Mouse (Mus musculus) forebrain, embryonic 13.5 days (tissue): ENCODE measurements around the gene Cd300lg. TPM values are rescaled to one million over a fixed set of nuclear protein-coding genes. Genes with fewer than 3 reads are reported as not detected.
A peak's percentile ranks its signal among the peaks of the same experiment; 100 is the strongest.

ENCODE experiments used
- ATAC-seq: fragments of 200-750 bp; cut with Nextera tagmentation; 2 replicates; pipeline ENCODE4 v1.8.0; 2017
- H3K27ac ChIP-seq: fragments of 300-500 bp; sonication (generic); 2 replicates; pipeline ENCODE4 v1.5.1; 2015; ENCODE audit warnings: inconsistent platforms, mild to moderate bottlenecking, moderate library complexity
- H3K27me3 ChIP-seq: fragments of 300-500 bp; sonication (generic); 2 replicates; pipeline ENCODE4 v1.6.1; 2015; ENCODE audit warnings: mild to moderate bottlenecking, inconsistent platforms
- H3K36me3 ChIP-seq: fragments of 300-500 bp; sonication (generic); 2 replicates; pipeline ENCODE4 v1.6.1; 2015; ENCODE audit warnings: mild to moderate bottlenecking, inconsistent platforms; ENCODE audit not compliant: poor library complexity, severe bottlenecking
- H3K4me1 ChIP-seq: fragments of 300-500 bp; sonication (generic); 2 replicates; pipeline ENCODE4 v1.6.1; 2015; ENCODE audit warnings: inconsistent platforms
- H3K4me2 ChIP-seq: fragments of 300-500 bp; sonication (generic); 2 replicates; pipeline ENCODE4 v1.6.1; 2015; ENCODE audit warnings: inconsistent platforms, mild to moderate bottlenecking, moderate library complexity
- H3K4me3 ChIP-seq: fragments of 300-500 bp; sonication (generic); 2 replicates; pipeline ENCODE4 v1.5.1; 2015; ENCODE audit warnings: mild to moderate bottlenecking, inconsistent platforms
- H3K9ac ChIP-seq: fragments of 300-500 bp; sonication (generic); 2 replicates; pipeline ENCODE4 v1.6.1; 2015; ENCODE audit warnings: mild to moderate bottlenecking, inconsistent platforms
- H3K9me3 ChIP-seq: fragments of 300-500 bp; sonication (generic); replicated peaks from 2 replicates; pipeline ENCODE4 v1.6.1; 2016; ENCODE audit warnings: inconsistent platforms
- WGBS: fragments of 180-500 bp; shearing (Covaris S2); methylation state at CpG from one replicate; pipeline ENCODE4 v1.1.7; 2015; 5-methylcytosine and 5-hydroxymethylcytosine counted together
- polyA plus RNA-seq: library from polyadenylated mRNA; unstranded; fragments of >200 nt; fragmentation: Nextera tagmentation; extraction: Ambion mirVana; gene quantifications from 2 replicates; pipeline ENCODE4 v1.2.1, GENCODE M21; 2015

The Cd300lg gene
- polyA plus RNA-seq: 0.27 and 0.31 TPM in 2 replicates

DNA sequence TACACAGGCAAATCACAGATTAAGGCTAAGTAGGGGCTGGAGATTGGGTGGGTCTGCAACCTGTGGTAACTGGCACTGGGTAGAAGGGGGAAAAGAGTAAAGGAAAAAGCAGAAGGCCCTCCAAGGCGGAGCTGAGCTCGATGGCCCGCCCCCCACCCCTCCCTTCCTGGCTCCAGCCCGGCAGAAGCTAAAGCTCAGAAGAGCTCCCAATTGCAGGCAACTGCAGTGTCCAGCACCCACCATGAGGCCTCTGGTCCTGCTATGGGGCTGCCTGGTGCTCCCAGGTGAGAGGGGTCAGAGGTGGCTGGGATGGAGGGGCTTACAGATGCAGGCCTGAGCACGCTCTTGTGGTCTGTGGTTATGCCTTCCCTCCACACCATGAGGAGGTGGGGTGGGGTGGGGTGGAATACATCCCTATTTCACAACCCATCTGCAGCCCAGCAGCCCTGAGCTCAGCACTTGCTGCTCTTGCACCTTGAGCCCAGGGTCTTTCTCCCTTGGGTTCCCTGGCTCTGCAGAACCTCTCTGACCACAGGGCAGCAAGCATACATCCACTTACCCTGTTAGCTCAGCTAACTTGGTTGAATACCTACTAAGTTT, at the start of gene Cd300lg:
Cd300lg (plus strand) TSS at position 160 of the 600 bp plus-strand sequence.
- Histone ChIP-seq H3K9me3 (peaks cover 13% of the 10 kb centered on the region), H3K4me2 (no peak within 1 kb of the TSS), H3K4me3 (no peak within 1 kb of the TSS), H3K36me3 (no peaks in the 10 kb centered on the region), H3K4me1 (no peaks in the 10 kb centered on the region), H3K27me3 (no peaks in the 10 kb centered on the region), H3K27ac (no peak within 1 kb of the TSS), H3K9ac (no peak within 1 kb of the TSS)
- 69% methylated on average over 5 of the region's 5 CpGs for WGBS
- ATAC-seq: no peak

DNA sequence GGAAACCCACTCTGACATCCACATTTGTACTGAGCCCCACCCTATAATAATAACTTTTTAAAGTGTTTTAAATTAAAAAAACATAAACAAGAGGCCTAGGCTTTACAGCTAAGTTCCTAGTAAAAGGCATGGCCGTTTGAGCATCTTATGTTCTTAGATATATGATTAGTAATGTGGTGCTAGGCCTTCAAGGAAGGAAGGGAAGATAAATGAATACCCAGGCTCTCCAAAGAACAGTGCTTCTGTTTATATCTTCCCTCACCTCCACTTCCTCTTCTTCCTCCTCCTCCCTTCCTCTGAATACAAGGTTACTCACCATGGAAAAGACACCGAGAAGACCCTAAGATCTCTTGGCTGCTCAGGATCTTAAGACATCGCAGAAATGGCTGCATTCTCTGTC, 49.5 kb upstream of the Cd300lg start:
- no peak for ATAC-seq
- Histone ChIP-seq H3K4me2 (no peak overlapping the region), H3K4me3 (no peak overlapping the region), H3K27me3 (no peaks in the 10 kb centered on the region), H3K4me1 (no peaks in the 10 kb centered on the region; the same call in 1 of the 2 replicates), H3K27ac (no peak overlapping the region), H3K9ac (no peak overlapping the region), H3K36me3 (peaks cover 11% of the 10 kb centered on the region), H3K9me3 (no peaks in the 10 kb centered on the region)
- 80% methylated on average over 3 of the region's 3 CpGs for WGBS

DNA sequence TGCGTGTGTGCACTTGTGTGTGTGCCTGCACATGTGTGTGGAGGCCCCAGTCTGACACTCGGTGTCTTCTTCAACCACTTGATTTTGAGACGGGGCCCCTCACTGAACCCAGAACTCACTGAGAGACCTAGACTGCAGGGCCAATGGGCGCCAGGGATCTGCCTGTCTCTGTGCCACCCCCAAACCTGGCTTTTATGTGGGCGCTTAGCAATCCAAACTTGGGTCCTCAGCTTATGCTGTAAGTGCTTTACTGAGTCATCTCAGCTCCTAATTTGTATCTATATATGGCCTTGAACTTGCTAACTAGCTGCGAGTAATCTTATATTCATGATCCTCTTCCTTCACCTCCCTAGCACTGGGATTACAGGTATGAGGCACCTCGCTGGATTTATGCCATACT, 48.9 kb upstream of the Cd300lg start:
- Histone ChIP-seq H3K9ac (no peak overlapping the region), H3K9me3 (no peaks in the 10 kb centered on the region), H3K4me3 (no peak overlapping the region), H3K27me3 (no peaks in the 10 kb centered on the region), H3K4me2 (no peak overlapping the region), H3K27ac (no peak overlapping the region), H3K36me3 (peaks cover 17% of the 10 kb centered on the region), H3K4me1 (no peaks in the 10 kb centered on the region; the same call in 1 of the 2 replicates)
- WGBS: 88% methylated on average over 7 of the region's 7 CpGs
- no peak for ATAC-seq

DNA sequence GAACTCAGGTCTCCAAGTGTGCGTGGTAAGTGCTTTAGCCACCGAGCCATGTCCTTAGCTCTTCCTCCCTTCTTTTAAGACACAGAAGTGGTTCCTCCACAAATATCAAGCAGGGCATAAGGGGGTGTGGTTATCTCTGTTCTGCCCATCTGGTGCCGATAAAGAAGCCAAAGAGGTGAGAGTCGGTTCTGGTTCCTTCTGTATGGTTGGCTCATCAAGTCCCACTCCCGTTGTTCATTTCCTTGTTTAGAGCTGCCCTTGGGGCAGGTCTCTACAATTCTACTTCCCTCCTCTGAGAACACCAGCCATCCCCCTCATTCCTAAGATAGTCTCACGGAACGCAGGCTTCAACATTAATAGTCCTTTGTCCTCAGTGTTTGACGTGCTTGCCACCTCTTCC, 47.2 kb upstream of the Cd300lg start:
- no peak overlapping the region for H3K27ac ChIP-seq
- WGBS: 75% methylated on average over 8 of the region's 8 CpGs

DNA sequence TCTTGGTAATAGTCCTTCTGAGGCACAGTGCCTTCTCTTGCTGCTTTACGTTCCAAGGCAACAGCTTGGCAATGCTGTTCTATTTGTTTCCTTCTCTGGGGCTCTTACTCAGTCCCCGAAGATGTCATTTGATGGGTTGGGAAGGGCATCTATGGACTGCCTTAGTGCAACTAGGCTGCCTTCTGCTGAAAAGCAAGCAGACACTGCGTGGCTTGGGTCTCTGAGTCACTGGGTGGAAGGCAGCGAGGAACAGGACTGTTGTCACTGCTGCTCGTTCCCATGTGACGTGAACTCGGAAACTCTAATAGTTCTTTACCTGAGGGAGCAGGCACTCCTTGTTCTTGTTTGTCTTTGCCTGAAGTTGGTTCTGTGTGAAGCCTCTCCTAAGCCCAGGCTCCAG, 45.4 kb upstream of the Cd300lg start:
- Histone ChIP-seq H3K27ac (no peak overlapping the region), H3K4me1 (peaks cover 4% of the 10 kb centered on the region; the same call in 1 of the 2 replicates), H3K36me3 (peaks cover 41% of the 10 kb centered on the region), H3K9ac (no peak overlapping the region), H3K27me3 (no peaks in the 10 kb centered on the region), H3K9me3 (no peaks in the 10 kb centered on the region), H3K4me2 (no peak overlapping the region), H3K4me3 (no peak overlapping the region)
- ATAC-seq: no peak
- WGBS: 94% methylated on average over 7 of the region's 7 CpGs

More for the DNA sequence above, 47.2 kb upstream of the Cd300lg start:
- ATAC-seq: no peak
- Histone ChIP-seq H3K4me3 (no peak overlapping the region), H3K4me1 (no peaks in the 10 kb centered on the region), H3K4me2 (no peak overlapping the region), H3K36me3 (peaks cover 25% of the 10 kb centered on the region), H3K9me3 (no peaks in the 10 kb centered on the region), H3K9ac (no peak overlapping the region), H3K27me3 (no peaks in the 10 kb centered on the region)

DNA sequence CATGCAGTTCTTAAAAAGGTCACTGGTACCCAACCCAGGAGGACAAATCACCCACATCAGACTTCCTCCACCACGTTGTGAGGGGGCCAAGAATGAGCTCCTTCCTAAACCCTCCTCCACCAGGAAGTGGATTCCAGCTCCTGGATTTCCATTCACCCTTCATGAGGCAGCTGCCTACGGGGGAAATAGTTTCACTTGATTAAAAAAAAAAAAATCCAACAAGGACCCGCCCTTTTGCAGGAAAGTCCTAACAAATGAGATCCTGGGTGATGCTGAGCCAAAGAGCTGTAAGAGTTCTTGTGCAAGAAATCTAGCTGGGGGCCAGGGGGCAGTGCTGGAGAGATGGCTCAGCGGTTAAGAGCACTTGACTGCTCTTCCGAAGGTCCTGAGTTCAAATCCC, 43.1 kb upstream of the Cd300lg start:
- ATAC-seq: no peak
- H3K9ac ChIP-seq: no peak overlapping the region
- no peaks in the 10 kb centered on the region for H3K27me3 ChIP-seq
- peaks cover 60% of the 10 kb centered on the region for H3K36me3 ChIP-seq
- WGBS: 51% methylated on average over 5 of the region's 5 CpGs
- peaks cover 4% of the 10 kb centered on the region; the same call in 1 of the 2 replicates for H3K4me1 ChIP-seq
- H3K4me2 ChIP-seq: no peak overlapping the region
- no peaks in the 10 kb centered on the region for H3K9me3 ChIP-seq
- H3K27ac ChIP-seq: no peak overlapping the region
- H3K4me3 ChIP-seq: no peak overlapping the region

DNA sequence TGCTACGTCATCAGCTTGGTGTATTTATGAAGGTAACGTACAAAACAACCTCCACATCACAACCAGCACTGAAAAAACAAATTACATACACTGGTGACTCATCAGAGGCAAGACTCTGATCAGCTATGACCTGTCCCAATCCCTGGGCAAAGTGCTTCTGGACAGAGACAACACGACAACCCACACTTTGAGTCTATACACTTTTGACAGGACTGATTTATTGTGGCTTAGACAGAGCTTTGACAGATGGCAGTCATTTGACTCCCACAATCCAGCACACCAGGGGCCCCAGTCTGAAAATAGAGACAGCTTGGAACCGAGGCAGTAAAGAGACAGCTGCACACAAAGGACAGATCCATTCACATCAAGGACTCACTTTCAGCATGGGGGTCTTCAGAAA, 41.8 kb upstream of the Cd300lg start:
- WGBS: 59% methylated on average over 4 of the region's 4 CpGs
- no peaks in the 10 kb centered on the region for H3K9me3 ChIP-seq
- H3K4me3 ChIP-seq: no peak overlapping the region
- peaks cover 72% of the 10 kb centered on the region for H3K36me3 ChIP-seq
- H3K4me1 ChIP-seq: peaks cover 4% of the 10 kb centered on the region; the same call in 1 of the 2 replicates
- no peak overlapping the region for H3K4me2 ChIP-seq
- 0 out of 2 replicates have a peak overlapping the region, but pooled peaks have one; percentile 14 for H3K27ac ChIP-seq
- H3K27me3 ChIP-seq: no peaks in the 10 kb centered on the region
- H3K9ac ChIP-seq: no peak overlapping the region
- ATAC-seq: no peak

DNA sequence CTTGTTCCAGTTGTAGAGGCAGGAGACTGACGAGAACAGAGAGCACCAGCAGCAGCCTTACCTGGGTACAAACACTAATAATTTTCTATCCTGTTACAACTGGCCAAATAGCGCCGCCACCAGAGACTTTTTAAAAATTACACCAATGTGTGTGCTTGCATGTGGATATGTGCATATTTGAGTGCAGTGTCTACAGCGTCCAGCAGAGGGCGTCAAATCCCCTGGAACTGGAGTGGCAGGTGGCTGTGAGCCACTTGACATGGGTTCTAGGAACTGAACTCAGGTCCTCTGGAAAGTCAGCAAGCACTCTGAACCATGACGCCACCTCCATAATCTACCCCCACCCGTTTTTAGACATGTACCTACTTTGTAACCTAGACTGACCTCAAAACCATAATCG, 37.1 kb upstream of the Cd300lg start:
- H3K9ac ChIP-seq: no peak overlapping the region
- H3K27me3 ChIP-seq: no peaks in the 10 kb centered on the region
- WGBS: 95% methylated on average over 8 of the region's 8 CpGs
- H3K4me1 ChIP-seq: peaks cover 14% of the 10 kb centered on the region
- H3K36me3 ChIP-seq: peaks cover 88% of the 10 kb centered on the region
- H3K9me3 ChIP-seq: no peaks in the 10 kb centered on the region
- no peak overlapping the region for H3K27ac ChIP-seq
- no peak overlapping the region for H3K4me2 ChIP-seq
- ATAC-seq: no peak
- H3K4me3 ChIP-seq: no peak overlapping the region

DNA sequence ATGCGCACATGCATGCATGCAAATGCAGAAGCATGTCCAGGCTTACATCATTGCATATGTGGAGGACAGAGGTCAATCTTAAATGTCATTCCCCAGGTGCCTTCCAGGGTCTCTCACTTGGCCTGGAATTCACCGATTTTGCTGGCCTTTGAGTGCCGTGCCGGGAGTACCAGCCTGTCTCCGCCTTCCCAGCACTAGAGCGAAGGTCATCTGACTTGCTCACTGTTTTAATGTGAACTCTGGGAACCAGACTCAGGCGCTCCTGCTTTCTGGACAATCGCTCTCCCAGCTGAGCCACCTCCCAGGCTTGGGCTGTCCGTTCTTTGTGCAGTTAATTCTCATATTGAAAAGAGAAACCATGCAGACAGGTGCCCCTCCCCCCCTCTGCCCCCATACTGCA, 35.0 kb upstream of the Cd300lg start:
- Histone ChIP-seq H3K9ac (no peak overlapping the region), H3K9me3 (no peaks in the 10 kb centered on the region), H3K4me1 (peaks cover 30% of the 10 kb centered on the region), H3K4me2 (no peak overlapping the region), H3K27me3 (no peaks in the 10 kb centered on the region), H3K27ac (no peak overlapping the region), H3K4me3 (no peak overlapping the region), H3K36me3 (peaks cover 89% of the 10 kb centered on the region)
- no peak for ATAC-seq
- WGBS: 60% methylated on average over 9 of the region's 9 CpGs

DNA sequence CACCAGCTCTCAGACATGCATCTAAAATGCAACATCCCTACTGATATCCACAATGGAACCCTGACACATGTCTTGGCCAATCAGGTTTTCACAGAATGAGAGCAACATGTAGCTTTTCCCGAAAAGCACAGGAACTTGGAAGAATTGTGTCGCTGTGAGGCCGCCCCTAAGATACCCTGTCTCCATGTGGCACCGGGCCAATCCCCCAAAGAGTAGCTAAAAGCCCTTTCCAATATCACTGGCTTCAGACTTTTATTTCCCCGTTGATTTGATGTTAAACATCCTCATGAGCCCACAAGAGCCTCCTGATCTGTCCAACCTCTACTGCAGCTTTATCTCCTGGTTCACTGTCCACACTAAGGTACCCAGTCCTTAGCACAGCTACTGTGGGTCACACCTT, 34.6 kb upstream of the Cd300lg start:
- Histone ChIP-seq H3K27me3 (no peaks in the 10 kb centered on the region), H3K4me1 (peaks cover 34% of the 10 kb centered on the region), H3K36me3 (peaks cover 88% of the 10 kb centered on the region), H3K27ac (no peak overlapping the region), H3K9me3 (no peaks in the 10 kb centered on the region), H3K4me3 (no peak overlapping the region), H3K9ac (no peak overlapping the region), H3K4me2 (no peak overlapping the region)
- ATAC-seq: no peak
- WGBS: 73% methylated on average over 5 of the region's 5 CpGs

DNA sequence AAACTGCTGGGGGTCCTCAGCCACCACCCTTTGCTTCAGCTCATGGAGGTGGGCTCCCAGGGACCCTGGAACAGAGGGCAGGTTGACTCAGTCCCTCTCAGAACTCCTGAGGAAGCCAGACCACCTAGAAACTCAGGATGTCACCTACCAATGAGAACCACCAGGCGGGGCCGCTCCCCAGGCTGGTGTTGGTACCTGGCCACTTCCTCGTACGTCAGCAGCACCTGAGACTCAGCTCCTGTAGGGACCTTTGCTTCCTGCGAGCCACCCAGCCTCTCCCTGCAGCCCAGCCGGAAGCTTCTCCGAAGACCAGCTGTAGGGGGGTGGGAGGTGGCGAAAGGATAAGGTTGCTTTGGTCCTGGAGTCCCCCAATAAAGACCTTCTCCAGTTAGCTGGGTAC, 32.9 kb upstream of the Cd300lg start:
- H3K9me3 ChIP-seq: no peaks in the 10 kb centered on the region
- 92% methylated on average over 8 of the region's 8 CpGs for WGBS

DNA sequence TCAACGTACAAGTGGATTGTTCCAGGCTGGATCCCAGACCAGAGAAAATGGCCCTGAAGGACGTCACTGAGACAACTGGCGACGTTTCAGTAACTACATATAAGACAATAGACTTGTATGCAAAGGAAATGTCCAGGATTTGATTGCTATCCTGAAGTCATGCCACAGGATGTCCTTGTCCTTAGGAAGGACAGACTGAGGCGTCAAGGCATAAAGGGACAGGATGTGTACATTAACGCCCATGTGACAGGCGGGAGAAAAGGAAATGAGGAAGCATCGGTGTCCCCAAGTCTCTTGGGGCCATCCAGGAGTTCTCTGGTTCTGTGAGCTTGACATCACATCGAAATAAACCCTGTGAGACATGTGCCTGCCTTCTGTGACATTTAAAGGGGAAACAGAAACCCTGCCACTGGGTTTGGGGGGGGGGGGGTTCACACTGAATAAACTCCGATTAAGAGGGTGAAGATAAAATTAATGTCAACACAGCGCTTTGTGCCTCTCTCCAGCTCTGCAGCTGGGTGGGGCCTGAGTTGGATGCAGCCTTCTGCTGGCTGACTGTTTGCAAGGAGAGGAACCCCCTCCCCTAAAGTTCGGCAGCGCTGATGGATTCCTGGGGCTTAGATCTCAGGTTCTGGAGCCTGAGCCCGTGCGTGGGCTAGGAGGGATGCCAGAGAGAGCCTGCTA, 32.2 kb upstream of the Cd300lg start:
- Histone ChIP-seq H3K36me3 (peaks cover 89% of the 10 kb centered on the region), H3K27ac (peak overlapping the region; percentile 90), H3K27me3 (no peaks in the 10 kb centered on the region), H3K9ac (no peak overlapping the region; the same call in 1 of the 2 replicates), H3K4me3 (no peak overlapping the region), H3K4me2 (no peak overlapping the region), H3K9me3 (no peaks in the 10 kb centered on the region), H3K4me1 (peaks cover 38% of the 10 kb centered on the region)
- no peak for ATAC-seq
- WGBS: 91% methylated on average over 15 of the region's 15 CpGs

More for the DNA sequence above, 32.9 kb upstream of the Cd300lg start:
- H3K4me2 ChIP-seq: no peak overlapping the region
- H3K9ac ChIP-seq: no peak overlapping the region
- H3K27ac ChIP-seq: 0 out of 2 replicates have a peak overlapping the region, but pooled peaks have one; percentile 90
- no peak overlapping the region for H3K4me3 ChIP-seq
- H3K36me3 ChIP-seq: peaks cover 89% of the 10 kb centered on the region
- peaks cover 38% of the 10 kb centered on the region for H3K4me1 ChIP-seq
- H3K27me3 ChIP-seq: no peaks in the 10 kb centered on the region
- ATAC-seq: no peak
